Mouse (Mus musculus) NIH3T3 (cell line): ENCODE results near the gene Fat1.

Experiments used
- DNase-seq: peaks from one replicate; pipeline ENCODE4 v3.0.0-alpha.2; 2012; ENCODE audit warnings: low read depth

Fat1 gene

GRCm38 (mm10) chr8:44934850-44935497 lies at the start of gene Fat1:
Gene Fat1 (plus strand): TSS chr8:44935447.
- DNase-seq, result peak; percentile 87

- DNase-seq, result no peak
These were observed 40.6 kb upstream of the Fat1 start for GRCm38 (mm10) chr8:44894626-44895025.

GRCm38 (mm10) chr8:44899575-44899991 lies 35.7 kb upstream of the Fat1 start:
- no peak for DNase-seq

GRCm38 (mm10) chr8:44911126-44911903 lies 23.9 kb upstream of the Fat1 start:
- no peak for DNase-seq

- DNase-seq, result no peak
These were observed 15.7 kb upstream of the Fat1 start for GRCm38 (mm10) chr8:44919487-44920082.

GRCm38 (mm10) chr8:44920379-44921032 lies 14.7 kb upstream of the Fat1 start:
- no peak for DNase-seq

GRCm38 (mm10) chr8:44924995-44925394 lies 10.3 kb upstream of the Fat1 start:
- DNase-seq, result no peak

- DNase-seq, result no peak
These were observed 5.2 kb upstream of the Fat1 start for GRCm38 (mm10) chr8:44930058-44930457.

GRCm38 (mm10) chr8:44932546-44933342 lies 2.5 kb upstream of the Fat1 start:
- no peak for DNase-seq

- DNase-seq, result no peak
These were observed 1.8 kb upstream of the Fat1 start for GRCm38 (mm10) chr8:44933478-44933877.

GRCm38 (mm10) chr8:44934416-44934815 lies 831 bp upstream of the Fat1 start:
- no peak for DNase-seq

GRCm38 (mm10) chr8:44935741-44936140 lies 494 bp downstream of the Fat1 start:
- DNase-seq, result peak; percentile 93

- DNase-seq, result peak; percentile 42
These were observed 1.3 kb downstream of the Fat1 start for GRCm38 (mm10) chr8:44936481-44936961.

- peak; percentile 85 for DNase-seq
These were observed 2.0 kb downstream of the Fat1 start for GRCm38 (mm10) chr8:44937141-44937825.

GRCm38 (mm10) chr8:44937905-44938642 lies 2.8 kb downstream of the Fat1 start:
- peak; percentile 97 for DNase-seq

- no peak for DNase-seq
These were observed 3.4 kb downstream of the Fat1 start for GRCm38 (mm10) chr8:44938643-44938979.

GRCm38 (mm10) chr8:44945577-44945976 lies 10.3 kb downstream of the Fat1 start:
- no peak for DNase-seq

- no peak for DNase-seq
These were observed 13.3 kb downstream of the Fat1 start for GRCm38 (mm10) chr8:44948597-44948996.

GRCm38 (mm10) chr8:44960455-44960854 lies 25.2 kb downstream of the Fat1 start:
- DNase-seq, result no peak

- no peak for DNase-seq
These were observed 25.7 kb downstream of the Fat1 start for GRCm38 (mm10) chr8:44960906-44961305.
